ENCODE assay signal across 8 mouse cellular contexts in genomic region chr3:95660788-95661478, GRCm38 (mm10). TPM values are rescaled to one million over a fixed set of nuclear protein-coding genes. Genes with fewer than 3 reads are reported as not detected.
DNase-seq lines count a peak whose midpoint lies in the region; ATAC-seq and TF ChIP-seq lines count a peak whose summit lies in the region.

No protein-coding gene starts in this region.

- peaks cover 42% of the 10 kb centered on the region for H3K4me1 ChIP-seq in kidney, adult 2 months (ENCODE audit: control insufficient read depth, insufficient read depth, low read length)
- peaks cover 60% of the 10 kb centered on the region for H3K4me1 ChIP-seq in embryonic facial prominence, embryonic 10.5 days
- peaks cover 34% of the 10 kb centered on the region for H3K4me1 ChIP-seq in hindbrain, embryonic 16.5 days (ENCODE audit: control insufficient read depth, insufficient read depth, low read depth, low read length)
- H3K4me1 ChIP-seq in midbrain, embryonic 15.5 days = peaks cover 50% of the 10 kb centered on the region

- peak overlapping the region; percentile 94 for H3K4me2 ChIP-seq in hindbrain, embryonic 16.5 days (ENCODE audit: low read length)
- H3K4me2 ChIP-seq in midbrain, embryonic 15.5 days = peak overlapping the region; percentile 59

- H3K27me3 ChIP-seq in kidney, adult 2 months (replicated peaks; ENCODE audit: control insufficient read depth, insufficient read depth, low read length) = no peaks in the 10 kb centered on the region
- H3K27me3 ChIP-seq in embryonic facial prominence, embryonic 10.5 days (replicated peaks; ENCODE audit: low read depth, poor library complexity, severe bottlenecking) = no peaks in the 10 kb centered on the region
- H3K27me3 ChIP-seq in hindbrain, embryonic 16.5 days (replicated peaks; ENCODE audit: control insufficient read depth, insufficient read depth, low read length) = no peaks in the 10 kb centered on the region
- H3K27me3 ChIP-seq in midbrain, embryonic 15.5 days (replicated peaks) = no peaks in the 10 kb centered on the region

- no peak for TF ChIP-seq POLR2A in kidney, adult 2 months (IDR thresholded peaks at IDR 0.05; ENCODE audit: low read depth, low read length)

- H3K9ac ChIP-seq in hindbrain, embryonic 16.5 days (ENCODE audit: low read depth, low read length) = peak overlapping the region; percentile 84
- H3K9ac ChIP-seq in midbrain, embryonic 15.5 days = peak overlapping the region; percentile 97

- intact Hi-C loops in left cerebral cortex, postnatal 25 days (cut with DNase I) = no loop called here

- no peak for ATAC-seq in hindbrain, embryonic 16.5 days
- ATAC-seq in midbrain, embryonic 15.5 days (replicated peaks) = no peak

- TF ChIP-seq CTCF in kidney, adult 2 months (conservative IDR thresholded peaks at IDR 0.05; ENCODE audit: insufficient read depth, insufficient read length, low read depth, low read length) = no peak

- peaks cover 16% of the 10 kb centered on the region for H3K36me3 ChIP-seq in kidney, adult 2 months (ENCODE audit: control insufficient read depth, insufficient read depth, low read length)
- peaks cover 57% of the 10 kb centered on the region for H3K36me3 ChIP-seq in embryonic facial prominence, embryonic 10.5 days (replicated peaks)
- peaks cover 5% of the 10 kb centered on the region; the same call in 1 of the 2 replicates for H3K36me3 ChIP-seq in hindbrain, embryonic 16.5 days (ENCODE audit: control insufficient read depth, insufficient read depth, low read length)
- no peaks in the 10 kb centered on the region; the same call in 1 of the 2 replicates for H3K36me3 ChIP-seq in midbrain, embryonic 15.5 days (replicated peaks)

- peak overlapping the region; percentile 99 for H3K27ac ChIP-seq in kidney, adult 2 months (ENCODE audit: insufficient read depth, low read depth, low read length)
- H3K27ac ChIP-seq in embryonic facial prominence, embryonic 10.5 days (replicated peaks) = no peak overlapping the region; the same call in 1 of the 2 replicates
- H3K27ac ChIP-seq in hindbrain, embryonic 16.5 days (ENCODE audit: low read depth, low read length) = no peak overlapping the region
- no peak overlapping the region for H3K27ac ChIP-seq in midbrain, embryonic 15.5 days

- H3K4me3 ChIP-seq in kidney, adult 2 months (ENCODE audit: insufficient read depth, low read depth, low read length) = peak overlapping the region; percentile 94
- peak overlapping the region; percentile 81 for H3K4me3 ChIP-seq in embryonic facial prominence, embryonic 10.5 days
- peak overlapping the region; percentile 57 for H3K4me3 ChIP-seq in hindbrain, embryonic 16.5 days (ENCODE audit: low read length)
- H3K4me3 ChIP-seq in midbrain, embryonic 15.5 days = peak overlapping the region; percentile 90

- WGBS in kidney, adult 2 months = 1% methylated on average over 2 of the region's 2 CpGs
- WGBS in embryonic facial prominence, embryonic 10.5 days = 66% methylated on average over 2 of the region's 2 CpGs
- WGBS in hindbrain, embryonic 16.5 days = 49% methylated on average over 2 of the region's 2 CpGs
- WGBS in midbrain, embryonic 15.5 days = 48% methylated on average over 2 of the region's 2 CpGs

- DNase-seq in kidney, adult 2 months = no peak
- no peak for DNase-seq in kidney, adult 8-10 months
- DNase-seq in embryonic facial prominence, embryonic 10.5 days (ENCODE audit: low spot score) = no peak
- no peak for DNase-seq in left cerebral cortex, postnatal 25 days (ENCODE audit: low spot score in 2 of 2)
- no peak for DNase-seq in frontal cortex, adult 2 months (ENCODE audit: extremely low spot score in 1 of 2, low spot score in 1 of 2)
- no peak for DNase-seq in left cerebral cortex, adult 11 months (ENCODE audit: low spot score)

- H3K9me3 ChIP-seq in embryonic facial prominence, embryonic 10.5 days = no peaks in the 10 kb centered on the region
- no peaks in the 10 kb centered on the region for H3K9me3 ChIP-seq in hindbrain, embryonic 16.5 days (ENCODE audit: control insufficient read depth, low read length)
- H3K9me3 ChIP-seq in midbrain, embryonic 15.5 days = no peaks in the 10 kb centered on the region

RNA-seq across cellular contexts. Expression of gene Mcl1, which starts 2.3 kb away (rescaled TPM):
- polyA plus RNA-seq in kidney, adult 2 months (2012; rRNA removed) = 31.9 and 43.0 TPM in 2 replicates
- polyA plus RNA-seq in embryonic facial prominence, embryonic 10.5 days (2016; fragmentation: Nextera tagmentation; extraction: Ambion mirVana) = 49.5 and 50.0 TPM in 2 replicates
- 20.2 and 39.4 TPM in 2 replicates for polyA plus RNA-seq in hindbrain, embryonic 16.5 days (2015; fragmentation: Nextera tagmentation; extraction: Ambion mirVana)
- 47.8 and 47.9 TPM in 2 replicates for polyA plus RNA-seq in midbrain, embryonic 15.5 days (2015; fragmentation: Nextera tagmentation; extraction: Ambion mirVana)
- total RNA-seq in left cerebral cortex, postnatal 25 days (2021) = 10 to 100 TPM; 58.4 to 59.6 TPM
- 43.3 and 47.0 TPM in 2 replicates for polyA plus RNA-seq in frontal cortex, adult 2 months (2012; rRNA removed)

RNA-seq across cellular contexts. Expression of gene Adamtsl4, which starts 26.8 kb away (rescaled TPM):
- polyA plus RNA-seq in kidney, adult 2 months (2012; rRNA removed) = 5.2 and 6.0 TPM in 2 replicates
- 1.00 and 1.6 TPM in 2 replicates for polyA plus RNA-seq in embryonic facial prominence, embryonic 10.5 days (2016; fragmentation: Nextera tagmentation; extraction: Ambion mirVana)
- polyA plus RNA-seq in hindbrain, embryonic 16.5 days (2015; fragmentation: Nextera tagmentation; extraction: Ambion mirVana) = 1.4 and 2.4 TPM in 2 replicates
- polyA plus RNA-seq in midbrain, embryonic 15.5 days (2015; fragmentation: Nextera tagmentation; extraction: Ambion mirVana) = 1.0 TPM in 2 replicates
- total RNA-seq in left cerebral cortex, postnatal 25 days (2021) = 1 to 10 TPM; 4.1 to 4.6 TPM
- 3.5 and 4.1 TPM in 2 replicates for polyA plus RNA-seq in frontal cortex, adult 2 months (2012; rRNA removed)

RNA-seq across cellular contexts. Expression of gene Ensa, which starts 36.1 kb away (rescaled TPM):
- 9.9 and 13.2 TPM in 2 replicates for polyA plus RNA-seq in kidney, adult 2 months (2012; rRNA removed)
- 79.1 and 79.7 TPM in 2 replicates for polyA plus RNA-seq in embryonic facial prominence, embryonic 10.5 days (2016; fragmentation: Nextera tagmentation; extraction: Ambion mirVana)
- 109 and 118 TPM in 2 replicates for polyA plus RNA-seq in hindbrain, embryonic 16.5 days (2015; fragmentation: Nextera tagmentation; extraction: Ambion mirVana)
- polyA plus RNA-seq in midbrain, embryonic 15.5 days (2015; fragmentation: Nextera tagmentation; extraction: Ambion mirVana) = 123 and 133 TPM in 2 replicates
- 100 to 1,000 TPM; 366 to 382 TPM for total RNA-seq in left cerebral cortex, postnatal 25 days (2021)
- 154 and 164 TPM in 2 replicates for polyA plus RNA-seq in frontal cortex, adult 2 months (2012; rRNA removed)
